Mouse (Mus musculus): Measurements from ENCODE around the gene Dlg2. TPM values are rescaled to one million over a fixed set of nuclear protein-coding genes. Genes with fewer than 3 reads are reported as not detected.
A peak's percentile ranks its signal among the peaks of the same experiment; 100 is the strongest.

Dlg2 gene
- polyA plus RNA-seq, 1 experiment from 2014 or later: 18.6 TPM

GRCm38 (mm10) chr7:92437168-92437567, 1960.7 kb downstream of the Dlg2 start:
- no peak for ATAC-seq (ENCODE audit: low FRiP score)
- Histone ChIP-seq H3K4me3 (no peak overlapping the region), H3K36me3 (no peaks in the 10 kb centered on the region), H3K9ac (no peak overlapping the region), H3K27me3 (no peaks in the 10 kb centered on the region), H3K4me1 (replicated peaks) (no peaks in the 10 kb centered on the region; the same call in 1 of the 2 replicates), H3K27ac (no peak overlapping the region), H3K9me3 (no peaks in the 10 kb centered on the region), H3K4me2 (no peak overlapping the region)
- WGBS: 79% methylated on average over 2 of the region's 2 CpGs

GRCm38 (mm10) chr7:92439503-92440487, 1963.3 kb downstream of the Dlg2 start:
- no peaks in the 10 kb centered on the region for H3K9me3 ChIP-seq
- no peak overlapping the region for H3K9ac ChIP-seq
- no peaks in the 10 kb centered on the region for H3K36me3 ChIP-seq
- no peak overlapping the region for H3K4me3 ChIP-seq
- WGBS: 80% methylated on average over 8 of the region's 8 CpGs
- ATAC-seq (ENCODE audit: low FRiP score): peak; percentile 59; the same call in 1 of the 2 replicates
- no peaks in the 10 kb centered on the region; the same call in 1 of the 2 replicates for H3K4me1 ChIP-seq (replicated peaks)
- H3K27ac ChIP-seq: no peak overlapping the region
- no peak overlapping the region for H3K4me2 ChIP-seq
- no peaks in the 10 kb centered on the region for H3K27me3 ChIP-seq

GRCm38 (mm10) chr7:92441611-92442010, 1965.1 kb downstream of the Dlg2 start:
- no peak for ATAC-seq (ENCODE audit: low FRiP score)
- no peak overlapping the region for H3K4me2 ChIP-seq
- no peaks in the 10 kb centered on the region for H3K36me3 ChIP-seq
- H3K27me3 ChIP-seq: no peaks in the 10 kb centered on the region
- no peak overlapping the region for H3K27ac ChIP-seq
- H3K4me3 ChIP-seq: no peak overlapping the region
- H3K4me1 ChIP-seq (replicated peaks): no peaks in the 10 kb centered on the region; the same call in 1 of the 2 replicates
- no peak overlapping the region for H3K9ac ChIP-seq
- H3K9me3 ChIP-seq: no peaks in the 10 kb centered on the region

GRCm38 (mm10) chr7:92442082-92442481, 1965.6 kb downstream of the Dlg2 start:
- Histone ChIP-seq H3K4me2 (no peak overlapping the region), H3K27me3 (no peaks in the 10 kb centered on the region), H3K4me1 (replicated peaks) (no peaks in the 10 kb centered on the region; the same call in 1 of the 2 replicates), H3K9me3 (no peaks in the 10 kb centered on the region), H3K4me3 (no peak overlapping the region), H3K27ac (no peak overlapping the region), H3K9ac (no peak overlapping the region), H3K36me3 (no peaks in the 10 kb centered on the region)
- no peak for ATAC-seq (ENCODE audit: low FRiP score)
- 92% methylated on average over 4 of the region's 4 CpGs for WGBS

- Histone ChIP-seq H3K36me3 (no peaks in the 10 kb centered on the region), H3K4me3 (no peak overlapping the region), H3K4me1 (replicated peaks) (no peaks in the 10 kb centered on the region; the same call in 1 of the 2 replicates), H3K27me3 (no peaks in the 10 kb centered on the region), H3K9ac (no peak overlapping the region), H3K27ac (no peak overlapping the region), H3K9me3 (no peaks in the 10 kb centered on the region), H3K4me2 (no peak overlapping the region)
- WGBS: 74% methylated on average over 6 of the region's 6 CpGs
- no peak for ATAC-seq (ENCODE audit: low FRiP score)
Measured at GRCm38 (mm10) chr7:92447938-92448337, 1971.5 kb downstream of the Dlg2 start.

- H3K4me3 ChIP-seq: no peak overlapping the region
- no peaks in the 10 kb centered on the region for H3K36me3 ChIP-seq
- ATAC-seq (ENCODE audit: low FRiP score): no peak
- 82% methylated on average over 7 of the region's 7 CpGs for WGBS
- no peaks in the 10 kb centered on the region for H3K27me3 ChIP-seq
- H3K27ac ChIP-seq: no peak overlapping the region
- no peak overlapping the region for H3K9ac ChIP-seq
- H3K4me1 ChIP-seq (replicated peaks): no peaks in the 10 kb centered on the region; the same call in 1 of the 2 replicates
- H3K9me3 ChIP-seq: no peaks in the 10 kb centered on the region
- no peak overlapping the region for H3K4me2 ChIP-seq
Measured at GRCm38 (mm10) chr7:92448782-92449575, 1972.5 kb downstream of the Dlg2 start.

- Histone ChIP-seq H3K9ac (no peak overlapping the region), H3K4me3 (no peak overlapping the region), H3K4me1 (replicated peaks) (no peaks in the 10 kb centered on the region), H3K27me3 (no peaks in the 10 kb centered on the region), H3K9me3 (no peaks in the 10 kb centered on the region), H3K27ac (no peak overlapping the region), H3K36me3 (no peaks in the 10 kb centered on the region), H3K4me2 (no peak overlapping the region)
- no peak for ATAC-seq (ENCODE audit: low FRiP score)
- WGBS: 76% methylated on average over 2 of the region's 2 CpGs
Measured at GRCm38 (mm10) chr7:92454176-92454575, 1977.7 kb downstream of the Dlg2 start.

- ATAC-seq (ENCODE audit: low FRiP score): no peak
- H3K27me3 ChIP-seq: no peaks in the 10 kb centered on the region
- no peaks in the 10 kb centered on the region for H3K36me3 ChIP-seq
- no peaks in the 10 kb centered on the region for H3K4me1 ChIP-seq (replicated peaks)
- WGBS: 63% methylated on average over 5 of the region's 5 CpGs
- no peak overlapping the region for H3K27ac ChIP-seq
- no peak overlapping the region for H3K4me2 ChIP-seq
- no peaks in the 10 kb centered on the region for H3K9me3 ChIP-seq
- H3K9ac ChIP-seq: no peak overlapping the region
- H3K4me3 ChIP-seq: no peak overlapping the region
Measured at GRCm38 (mm10) chr7:92455927-92456326, 1979.5 kb downstream of the Dlg2 start.

GRCm38 (mm10) chr7:92457791-92458190, 1981.3 kb downstream of the Dlg2 start:
- Histone ChIP-seq H3K4me3 (no peak overlapping the region), H3K9ac (no peak overlapping the region), H3K27me3 (no peaks in the 10 kb centered on the region), H3K36me3 (no peaks in the 10 kb centered on the region), H3K4me2 (no peak overlapping the region), H3K27ac (no peak overlapping the region), H3K4me1 (replicated peaks) (no peaks in the 10 kb centered on the region), H3K9me3 (no peaks in the 10 kb centered on the region)
- no peak for ATAC-seq (ENCODE audit: low FRiP score)
- WGBS: 39% methylated on average over 4 of the region's 4 CpGs

- 85% methylated on average over 4 of the region's 4 CpGs for WGBS
- no peak for ATAC-seq (ENCODE audit: low FRiP score)
Measured at GRCm38 (mm10) chr7:92458308-92458707, 1981.8 kb downstream of the Dlg2 start.

GRCm38 (mm10) chr7:92460578-92460977, 1984.1 kb downstream of the Dlg2 start:
- no peak for ATAC-seq (ENCODE audit: low FRiP score)
- no peaks in the 10 kb centered on the region for H3K9me3 ChIP-seq
- H3K27ac ChIP-seq: no peak overlapping the region
- H3K4me2 ChIP-seq: no peak overlapping the region
- H3K9ac ChIP-seq: no peak overlapping the region
- H3K4me3 ChIP-seq: no peak overlapping the region
- no peaks in the 10 kb centered on the region for H3K4me1 ChIP-seq (replicated peaks)
- no peaks in the 10 kb centered on the region for H3K27me3 ChIP-seq
- H3K36me3 ChIP-seq: no peaks in the 10 kb centered on the region

More at GRCm38 (mm10) chr7:92458308-92458707, 1981.8 kb downstream of the Dlg2 start:
- no peaks in the 10 kb centered on the region for H3K9me3 ChIP-seq
- no peaks in the 10 kb centered on the region for H3K27me3 ChIP-seq
- no peak overlapping the region for H3K9ac ChIP-seq
- no peak overlapping the region for H3K27ac ChIP-seq
- H3K4me1 ChIP-seq (replicated peaks): no peaks in the 10 kb centered on the region
- H3K4me3 ChIP-seq: no peak overlapping the region
- no peak overlapping the region for H3K4me2 ChIP-seq
- no peaks in the 10 kb centered on the region for H3K36me3 ChIP-seq

GRCm38 (mm10) chr7:92461256-92461655, 1984.8 kb downstream of the Dlg2 start:
- Histone ChIP-seq H3K4me3 (no peak overlapping the region), H3K9me3 (no peaks in the 10 kb centered on the region), H3K4me2 (no peak overlapping the region), H3K27me3 (no peaks in the 10 kb centered on the region), H3K27ac (no peak overlapping the region), H3K36me3 (no peaks in the 10 kb centered on the region), H3K4me1 (replicated peaks) (no peaks in the 10 kb centered on the region), H3K9ac (no peak overlapping the region)
- WGBS: 80% methylated on average over 3 of the region's 3 CpGs
- no peak for ATAC-seq (ENCODE audit: low FRiP score)
